ENCODE assay signal across 21 mouse cellular contexts in the genomic region with DNA sequence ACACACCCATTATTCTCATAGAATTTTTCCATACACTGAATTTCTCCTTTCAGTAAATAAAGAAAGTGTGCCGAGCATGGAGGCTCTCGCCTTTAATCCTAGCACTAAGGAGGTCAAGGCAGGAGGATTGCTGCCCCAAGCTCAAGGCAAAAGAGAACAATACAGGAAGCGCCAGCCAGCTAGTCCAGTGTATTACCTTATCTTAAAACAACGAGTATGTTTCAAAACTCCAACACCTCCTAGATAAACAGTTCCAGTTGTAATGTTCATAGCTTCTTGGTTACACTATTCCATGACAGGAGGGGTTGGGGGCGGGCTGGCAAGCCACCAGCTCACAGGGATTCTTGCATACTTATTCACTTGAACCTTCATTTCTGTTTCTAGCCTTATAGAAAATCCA.
A peak's percentile ranks its signal among the peaks of the same experiment; 100 is the strongest.
DNase-seq lines count a peak whose midpoint lies in the region; ATAC-seq and TF ChIP-seq lines count a peak whose summit lies in the region.
"Had no signal": no experiment of that assay in that cellular context is flagged by ENCODE, and none has a peak within 500 bp of the region (broad histone marks: within the 10 kb centered on the region; RNA-seq: fewer than 3 reads in every experiment).

No protein-coding gene starts in this region.

- no peaks in the 10 kb centered on the region for H3K79me2 ChIP-seq in MEL (ENCODE audit: control insufficient read depth, insufficient read depth, low read length, poor library complexity)

- no peaks in the 10 kb centered on the region for H3K9me3 ChIP-seq in heart, embryonic 11.5 days (replicated peaks; ENCODE audit: control insufficient read depth, low read length)
- H3K9me3 ChIP-seq in MEL (replicated peaks; ENCODE audit: insufficient read depth, low read length), result no peaks in the 10 kb centered on the region
- no peaks in the 10 kb centered on the region for H3K9me3 ChIP-seq in intestine, embryonic 15.5 days
- H3K9me3 ChIP-seq in liver, embryonic 15.5 days (replicated peaks), result no peaks in the 10 kb centered on the region
- H3K9me3 ChIP-seq: forebrain, embryonic 12.5 days; midbrain, embryonic 12.5 days; neural tube, embryonic 15.5 days had no signal

- no peak for TF ChIP-seq POLR2A in MEL (IDR thresholded peaks at IDR 0.05; ENCODE audit: control insufficient read depth in 1 of 2, insufficient read depth in 1 of 2, low read depth in 1 of 2, low read length in 2 of 2, poor library complexity in 1 of 2)

- no peak for ATAC-seq in heart, embryonic 11.5 days (replicated peaks; ENCODE audit: insufficient number of reproducible peaks, low FRiP score, low TSS enrichment)
- ATAC-seq in intestine, embryonic 15.5 days, result no peak
- no peak for ATAC-seq in liver, embryonic 15.5 days (ENCODE audit: insufficient read depth)

- TF ChIP-seq EP300 in MEL (IDR thresholded peaks at IDR 0.05; ENCODE audit: low read depth in 1 of 2, low read length in 2 of 2), result peak in 1 of 2 experiments; percentile 50; a peak in 3 of 4 replicates

- H3K9ac ChIP-seq in heart, embryonic 11.5 days (ENCODE audit: low read depth, low read length), result 0 out of 2 replicates have a peak overlapping the region, but pooled peaks have one; percentile 49
- H3K9ac ChIP-seq in MEL (ENCODE audit: control insufficient read depth, low read depth, low read length, poor library complexity, severe bottlenecking), result no peak overlapping the region
- no peak overlapping the region for H3K9ac ChIP-seq in intestine, embryonic 15.5 days
- H3K9ac ChIP-seq in liver, embryonic 15.5 days, result peak overlapping the region; percentile 56
- H3K9ac ChIP-seq: forebrain, embryonic 12.5 days; midbrain, embryonic 12.5 days; neural tube, embryonic 15.5 days had no signal

- H3K36me3 ChIP-seq in heart, embryonic 11.5 days (ENCODE audit: control insufficient read depth, insufficient read depth, low read length), result 0 out of 2 replicates have a peak, but pooled peaks cover 2% of the 10 kb centered on the region
- peaks cover 0 to 34% of the 10 kb centered on the region in 2 experiments; a peak in 3 of 4 replicates for H3K36me3 ChIP-seq in MEL (ENCODE audit: control insufficient read depth in 1 of 2, insufficient read depth in 2 of 2, low read length in 2 of 2)
- no peaks in the 10 kb centered on the region for H3K36me3 ChIP-seq in intestine, embryonic 15.5 days
- H3K36me3 ChIP-seq in liver, embryonic 15.5 days (replicated peaks), result peaks cover 51% of the 10 kb centered on the region
- H3K36me3 ChIP-seq: midbrain, embryonic 12.5 days; neural tube, embryonic 15.5 days had no signal

- DNase-seq in heart, postnatal 4 days, result no peak
- peak; percentile 29 for DNase-seq in MEL (ENCODE audit: low read depth, low spot score)
- no peak for DNase-seq in c-Kit-positive CD71-positive TER-119-positive erythroid progenitor cells, embryonic 14.5 days (ENCODE audit: low spot score)
- no peak for DNase-seq in cerebellum, adult 9-11 months
- no peak for DNase-seq in embryo, embryonic 10 days (ENCODE audit: low spot score)
- DNase-seq: adrenal gland, postnatal 25 days; cerebellum, adult 8-10 months; gastrocnemius, postnatal 36 days; heart, postnatal 36 days; left cerebral cortex, postnatal 4 days; lung, adult 2 months; lung, postnatal 4 days; thymus, postnatal 14 days had no signal

- 0 out of 2 replicates have a peak overlapping the region, but pooled peaks have one; percentile 19 for H3K4me3 ChIP-seq in heart, embryonic 11.5 days (ENCODE audit: low read depth, low read length)
- no peak overlapping the region for H3K4me3 ChIP-seq in MEL (ENCODE audit: control insufficient read depth in 1 of 2, insufficient read depth in 1 of 2, low read depth in 2 of 2, low read length in 2 of 2)
- no peak overlapping the region for H3K4me3 ChIP-seq in intestine, embryonic 15.5 days (replicated peaks)
- H3K4me3 ChIP-seq in liver, embryonic 15.5 days (replicated peaks), result peak overlapping the region; percentile 72
- H3K4me3 ChIP-seq: forebrain, embryonic 12.5 days; layer of hippocampus, adult 2 months; midbrain, embryonic 12.5 days; myocyte; neural tube, embryonic 15.5 days had no signal

- peaks cover 19% of the 10 kb centered on the region for H3K4me1 ChIP-seq in heart, embryonic 11.5 days (ENCODE audit: control insufficient read depth, insufficient read depth, low read length)
- peaks cover 22 to 34% of the 10 kb centered on the region in 2 experiments for H3K4me1 ChIP-seq in MEL (ENCODE audit: control insufficient read depth in 1 of 2, insufficient read depth in 2 of 2, low read length in 2 of 2)
- H3K4me1 ChIP-seq in intestine, embryonic 15.5 days (replicated peaks), result peaks cover 14% of the 10 kb centered on the region; the same call in 1 of the 2 replicates
- H3K4me1 ChIP-seq in liver, embryonic 15.5 days (replicated peaks), result peaks cover 78% of the 10 kb centered on the region
- H3K4me1 ChIP-seq: midbrain, embryonic 12.5 days; neural tube, embryonic 15.5 days had no signal

- TF ChIP-seq RAD21 in MEL (IDR thresholded peaks at IDR 0.05; ENCODE audit: low read depth, low read length), result no peak

- H3K4me2 ChIP-seq in heart, embryonic 11.5 days, result peak overlapping the region; percentile 42
- H3K4me2 ChIP-seq in intestine, embryonic 15.5 days (replicated peaks), result no peak overlapping the region
- H3K4me2 ChIP-seq in liver, embryonic 15.5 days, result peak overlapping the region; percentile 68
- H3K4me2 ChIP-seq: forebrain, embryonic 12.5 days; midbrain, embryonic 12.5 days; neural tube, embryonic 15.5 days had no signal

- 47% methylated on average over 5 of the region's 5 CpGs for WGBS in heart, embryonic 11.5 days (ENCODE audit: insufficient replicate concordance)
- 52% methylated on average over 5 of the region's 5 CpGs for WGBS in intestine, embryonic 15.5 days
- whole genome bisulfite sequencing in liver, embryonic 15.5 days (ENCODE audit: insufficient replicate concordance), result 21% methylated on average over 5 of the region's 5 CpGs

- peak overlapping the region; percentile 50; the same call in 1 of the 2 replicates for H3K27ac ChIP-seq in heart, embryonic 11.5 days (ENCODE audit: low read depth, low read length)
- no peak overlapping the region for H3K27ac ChIP-seq in MEL (ENCODE audit: control insufficient read depth, low read depth, low read length)
- peak overlapping the region; percentile 36; the same call in 1 of the 2 replicates for H3K27ac ChIP-seq in intestine, embryonic 15.5 days
- H3K27ac ChIP-seq in liver, embryonic 15.5 days (replicated peaks), result peak overlapping the region; percentile 83
- H3K27ac ChIP-seq: forebrain, embryonic 12.5 days; layer of hippocampus, adult 2 months; midbrain, embryonic 12.5 days; neural tube, embryonic 15.5 days had no signal

- no peak for TF ChIP-seq CTCF in MEL (IDR thresholded peaks at IDR 0.05 in 2 of 3, conservative IDR thresholded peaks at IDR 0.05 in 1 of 3; ENCODE audit: control insufficient read depth in 1 of 3, insufficient read depth in 1 of 3, low read depth in 2 of 3, low read length in 3 of 3, poor library complexity in 1 of 3, severe bottlenecking in 1 of 3)

- H3K27me3 ChIP-seq in heart, embryonic 11.5 days (ENCODE audit: control insufficient read depth, insufficient read depth, low read length), result no peaks in the 10 kb centered on the region
- no peaks in the 10 kb centered on the region for H3K27me3 ChIP-seq in MEL (ENCODE audit: control insufficient read depth in 1 of 2, insufficient read depth in 2 of 2, low read length in 2 of 2)
- H3K27me3 ChIP-seq in intestine, embryonic 15.5 days (replicated peaks), result no peaks in the 10 kb centered on the region
- no peaks in the 10 kb centered on the region for H3K27me3 ChIP-seq in liver, embryonic 15.5 days
- H3K27me3 ChIP-seq: forebrain, embryonic 12.5 days; midbrain, embryonic 12.5 days; neural tube, embryonic 15.5 days had no signal

TF ChIP-seq in MEL, 35 proteins besides CTCF, POLR2A, EP300 and RAD21:
- TF ChIP-seq GABPA (IDR thresholded peaks at IDR 0.05; ENCODE audit: low read depth, low read length), result no peak
- peak; percentile 53 for TF ChIP-seq GATA1 (IDR thresholded peaks at IDR 0.05; ENCODE audit: low read depth, low read length)
- TF ChIP-seq SMC3 (IDR thresholded peaks at IDR 0.05; ENCODE audit: low read depth, low read length), result no peak
- TF ChIP-seq ETS1 (IDR thresholded peaks at IDR 0.05; ENCODE audit: low read depth, low read length), result 0 out of 2 replicates have a peak, but pooled peaks have one; percentile 14
- TF ChIP-seq ELF1 (IDR thresholded peaks at IDR 0.05; ENCODE audit: low read depth, low read length), result peak; percentile 50; the same call in 1 of the 2 replicates
- 0 out of 2 replicates have a peak, but pooled peaks have one; percentile 43 for TF ChIP-seq TCF12 (IDR thresholded peaks at IDR 0.05; ENCODE audit: low read depth, low read length)

Comparison
In these comparisons a context has a peak if more than half of its experiments do, and no peak if none do; other contexts are left out.
1. H3K4me3 ChIP-seq: peak in heart, embryonic 11.5 days (single experiment) and liver, embryonic 15.5 days (single experiment); none in MEL (0 of 2) and intestine, embryonic 15.5 days (single experiment).
2. H3K9ac ChIP-seq: peak in heart, embryonic 11.5 days (single experiment) and liver, embryonic 15.5 days (single experiment); none in MEL (single experiment) and intestine, embryonic 15.5 days (single experiment).